Mouse (Mus musculus) hindbrain, embryonic 11.5 days (tissue): ENCODE data around the gene Bicra. TPM values are rescaled to one million over a fixed set of nuclear protein-coding genes. Genes with fewer than 3 reads are reported as not detected.

ENCODE experiments used
- ATAC-seq: fragments of 200-750 bp; cut with Nextera tagmentation; 2 replicates; pipeline ENCODE4 v1.8.0; 2017; ENCODE audit warnings: mild to moderate bottlenecking, moderate TSS enrichment, moderate library complexity; ENCODE audit not compliant: low FRiP score
- DNase-seq: peaks from one replicate; pipeline ENCODE4 v3.0.0-alpha.2; 2015; ENCODE audit warnings: low spot score
- H3K27ac ChIP-seq: fragments of 300-500 bp; sonication (generic); 2 replicates; pipeline ENCODE4 v1.5.1; 2014; ENCODE audit warnings: mild to moderate bottlenecking, low read depth, low read length
- H3K27me3 ChIP-seq: fragments of 300-500 bp; sonication (generic); 2 replicates; pipeline ENCODE4 v1.6.1; 2014; ENCODE audit warnings: mild to moderate bottlenecking, low read length, moderate library complexity, mixed read lengths; ENCODE audit not compliant: control insufficient read depth, insufficient read depth
- H3K36me3 ChIP-seq: fragments of 300-500 bp; sonication (generic); 2 replicates; pipeline ENCODE4 v1.6.1; 2014; ENCODE audit warnings: mild to moderate bottlenecking, low read length, moderate library complexity, mixed read lengths; ENCODE audit not compliant: control insufficient read depth, insufficient read depth
- H3K4me1 ChIP-seq: fragments of 300-500 bp; sonication (generic); replicated peaks from 2 replicates; pipeline ENCODE4 v1.6.1; 2014; ENCODE audit warnings: low read length, mixed read lengths; ENCODE audit not compliant: control insufficient read depth, insufficient read depth
- H3K4me2 ChIP-seq: fragments of 300-500 bp; sonication (generic); replicated peaks from 2 replicates; pipeline ENCODE4 v1.6.1; 2014; ENCODE audit warnings: mild to moderate bottlenecking, low read depth, low read length
- H3K4me3 ChIP-seq: fragments of 300-500 bp; sonication (generic); 2 replicates; pipeline ENCODE4 v1.5.1; 2014; ENCODE audit warnings: low read depth, low read length
- H3K9ac ChIP-seq: fragments of 300-500 bp; sonication (generic); 2 replicates; pipeline ENCODE4 v1.6.1; 2014; ENCODE audit warnings: low read depth, low read length
- H3K9me3 ChIP-seq: fragments of 300-500 bp; sonication (generic); 2 replicates; pipeline ENCODE4 v1.6.1; 2016; ENCODE audit warnings: low read length; ENCODE audit not compliant: control insufficient read depth
- WGBS: fragments of 180-500 bp; shearing (Covaris S2); extraction: QIAGEN DNeasy Blood & Tissue Kit; methylation state at CpG from one replicate; pipeline ENCODE4 v1.1.7; 2014; 5-methylcytosine and 5-hydroxymethylcytosine counted together
- polyA plus RNA-seq: library from polyadenylated mRNA; unstranded; fragments of >200 nt; fragmentation: Nextera tagmentation; extraction: Ambion mirVana; gene quantifications from 2 replicates; pipeline ENCODE4 v1.2.1, GENCODE M21; 2014

Bicra gene
- polyA plus RNA-seq, 1 experiment from 2014 or later: 9.2 TPM

- Histone ChIP-seq H3K27me3 (no peaks in the 10 kb centered on the region), H3K9ac (no peak overlapping the region), H3K4me1 (no peaks in the 10 kb centered on the region), H3K4me3 (no peak overlapping the region), H3K36me3 (no peaks in the 10 kb centered on the region), H3K27ac (no peak overlapping the region), H3K9me3 (0 out of 2 replicates have a peak, but pooled peaks cover 2% of the 10 kb centered on the region), H3K4me2 (no peak overlapping the region)
- no peak for DNase-seq
- 90% methylated on average over 7 of the region's 7 CpGs for WGBS
- ATAC-seq: no peak; the same call in 1 of the 2 replicates
Observed at GRCm38 (mm10) chr7:15954436-15954835, 93.3 kb downstream of the Bicra start.

GRCm38 (mm10) chr7:15953307-15954074 is 94.2 kb downstream of the Bicra start:
- Histone ChIP-seq H3K4me2 (no peak overlapping the region), H3K36me3 (no peaks in the 10 kb centered on the region), H3K27me3 (no peaks in the 10 kb centered on the region), H3K4me1 (no peaks in the 10 kb centered on the region), H3K4me3 (no peak overlapping the region), H3K9ac (no peak overlapping the region), H3K27ac (no peak overlapping the region), H3K9me3 (0 out of 2 replicates have a peak, but pooled peaks cover 2% of the 10 kb centered on the region)
- 91% methylated on average over 13 of the region's 13 CpGs for WGBS
- ATAC-seq (no peak), DNase-seq (no peak)

- Histone ChIP-seq H3K4me3 (no peak overlapping the region), H3K4me1 (no peaks in the 10 kb centered on the region), H3K4me2 (no peak overlapping the region), H3K36me3 (no peaks in the 10 kb centered on the region), H3K27ac (no peak overlapping the region), H3K9ac (no peak overlapping the region), H3K27me3 (no peaks in the 10 kb centered on the region), H3K9me3 (0 out of 2 replicates have a peak, but pooled peaks cover 2% of the 10 kb centered on the region)
- WGBS: 85% methylated on average over 3 of the region's 3 CpGs
- ATAC-seq (no peak), DNase-seq (no peak)
Observed at GRCm38 (mm10) chr7:15952416-15952815, 95.3 kb downstream of the Bicra start.

GRCm38 (mm10) chr7:15950008-15950407 is 97.7 kb downstream of the Bicra start:
- Histone ChIP-seq H3K27ac (no peak overlapping the region), H3K36me3 (no peaks in the 10 kb centered on the region), H3K4me2 (no peak overlapping the region), H3K4me1 (no peaks in the 10 kb centered on the region), H3K4me3 (no peak overlapping the region), H3K9me3 (0 out of 2 replicates have a peak, but pooled peaks cover 2% of the 10 kb centered on the region), H3K27me3 (no peaks in the 10 kb centered on the region), H3K9ac (no peak overlapping the region)
- no peak for ATAC-seq
- no peak for DNase-seq
- 84% methylated on average over 15 of the region's 15 CpGs for WGBS

- Histone ChIP-seq H3K36me3 (no peaks in the 10 kb centered on the region), H3K4me3 (no peak overlapping the region), H3K9me3 (0 out of 2 replicates have a peak, but pooled peaks cover 2% of the 10 kb centered on the region), H3K27me3 (no peaks in the 10 kb centered on the region), H3K4me2 (no peak overlapping the region), H3K9ac (no peak overlapping the region), H3K27ac (no peak overlapping the region), H3K4me1 (no peaks in the 10 kb centered on the region; the same call in 1 of the 2 replicates)
- 91% methylated on average over 7 of the region's 7 CpGs for WGBS
- ATAC-seq (no peak), DNase-seq (no peak)
Observed at GRCm38 (mm10) chr7:15949216-15949790, 98.4 kb downstream of the Bicra start.

GRCm38 (mm10) chr7:15948381-15948941 is 99.3 kb downstream of the Bicra start:
- H3K36me3 ChIP-seq: no peaks in the 10 kb centered on the region
- DNase-seq (peak; percentile 80), ATAC-seq (peak; percentile 34; the same call in 1 of the 2 replicates)
- H3K4me3 ChIP-seq: no peak overlapping the region; the same call in 1 of the 2 replicates
- H3K9ac ChIP-seq: 0 out of 2 replicates have a peak overlapping the region, but pooled peaks have one; percentile 23
- no peaks in the 10 kb centered on the region for H3K27me3 ChIP-seq
- WGBS: 10% methylated on average over 23 of the region's 23 CpGs
- no peak overlapping the region for H3K27ac ChIP-seq
- peak overlapping the region; percentile 25 for H3K4me2 ChIP-seq
- H3K4me1 ChIP-seq: no peaks in the 10 kb centered on the region; the same call in 1 of the 2 replicates
- H3K9me3 ChIP-seq: no peaks in the 10 kb centered on the region

GRCm38 (mm10) chr7:15947653-15948260 is 100.0 kb downstream of the Bicra start:
- Histone ChIP-seq H3K36me3 (no peaks in the 10 kb centered on the region), H3K27ac (no peak overlapping the region), H3K9me3 (no peaks in the 10 kb centered on the region), H3K4me1 (no peaks in the 10 kb centered on the region; the same call in 1 of the 2 replicates), H3K4me3 (no peak overlapping the region), H3K4me2 (no peak overlapping the region; the same call in 1 of the 2 replicates), H3K27me3 (no peaks in the 10 kb centered on the region), H3K9ac (no peak overlapping the region)
- WGBS: 51% methylated on average over 4 of the region's 4 CpGs
- ATAC-seq (no peak), DNase-seq (no peak)

GRCm38 (mm10) chr7:15945721-15946536 is 101.8 kb downstream of the Bicra start, which contains the start of gene Nop53:
Gene Nop53, minus strand, starts transcription at chr7:15946074.
- peak within 1 kb of the TSS; percentile 69 for H3K4me3 ChIP-seq
- no peaks in the 10 kb centered on the region for H3K9me3 ChIP-seq
- H3K4me1 ChIP-seq: no peaks in the 10 kb centered on the region; the same call in 1 of the 2 replicates
- WGBS: 2% methylated on average over 59 of the region's 59 CpGs
- H3K4me2 ChIP-seq: peak within 1 kb of the TSS; percentile 63
- H3K27ac ChIP-seq: peak within 1 kb of the TSS; percentile 90
- H3K36me3 ChIP-seq: peaks cover 5% of the 10 kb centered on the region
- ATAC-seq (peak; percentile 96), DNase-seq (peak; percentile 96)
- H3K27me3 ChIP-seq: no peaks in the 10 kb centered on the region
- peak within 1 kb of the TSS; percentile 82 for H3K9ac ChIP-seq
